Mouse (Mus musculus) bone marrow macrophage, adult 2 months (primary cell): ENCODE data around the gene Golm1. TPM values are rescaled to one million over a fixed set of nuclear protein-coding genes. Genes with fewer than 3 reads are reported as not detected.

Source experiments
- H3K27ac ChIP-seq: 2 replicates; pipeline ENCODE4 v1.5.1; 2012; ENCODE audit warnings: low read depth, low read length; ENCODE audit not compliant: insufficient read depth
- H3K4me1 ChIP-seq: 2 replicates; pipeline ENCODE4 v1.6.1; 2012; ENCODE audit warnings: low read length; ENCODE audit not compliant: control insufficient read depth, insufficient read depth
- H3K4me3 ChIP-seq: 2 replicates; pipeline ENCODE4 v1.5.1; 2012; ENCODE audit warnings: mild to moderate bottlenecking, low read length, moderate library complexity; ENCODE audit not compliant: insufficient read depth
- CTCF ChIP-seq: IDR thresholded peaks from 2 replicates; pipeline ENCODE4 v1.5.1; 2012; ENCODE audit warnings: low read depth, mild to moderate bottlenecking, low read length, moderate library complexity
- POLR2A ChIP-seq: IDR thresholded peaks from 2 replicates; pipeline ENCODE4 v1.6.1; 2012; ENCODE audit warnings: mild to moderate bottlenecking, low read depth, low read length, borderline replicate concordance
- polyA plus RNA-seq: library from polyadenylated mRNA; stranded (reverse); fragments of >200 nt; gene quantifications from 2 replicates; pipeline ENCODE4 v1.2.4, GENCODE M21; 2012; ENCODE audit not compliant: missing spikeins, insufficient read depth, insufficient read length

Golm1 gene
- polyA plus RNA-seq, 1 experiment = 7.6 TPM

- Histone ChIP-seq H3K4me1 (peaks cover 27% of the 10 kb centered on the region), H3K4me3 (no peak overlapping the region), H3K27ac (no peak overlapping the region)
- TF ChIP-seq POLR2A (no peak), CTCF (no peak)
Measured at GRCm38 (mm10) chr13:59663939-59664712, 11.5 kb downstream of the Golm1 start.

- Histone ChIP-seq H3K4me3 (no peak overlapping the region), H3K4me1 (peaks cover 9% of the 10 kb centered on the region), H3K27ac (no peak overlapping the region)
- TF ChIP-seq CTCF = no peak
- no peak for TF ChIP-seq POLR2A
Measured at GRCm38 (mm10) chr13:59661966-59662365, 13.6 kb downstream of the Golm1 start.

- Histone ChIP-seq H3K4me3 (no peak overlapping the region), H3K27ac (no peak overlapping the region), H3K4me1 (peaks cover 10% of the 10 kb centered on the region)
- TF ChIP-seq CTCF (no peak), POLR2A (no peak)
Measured at GRCm38 (mm10) chr13:59661387-59661786, 14.2 kb downstream of the Golm1 start.

DNA sequence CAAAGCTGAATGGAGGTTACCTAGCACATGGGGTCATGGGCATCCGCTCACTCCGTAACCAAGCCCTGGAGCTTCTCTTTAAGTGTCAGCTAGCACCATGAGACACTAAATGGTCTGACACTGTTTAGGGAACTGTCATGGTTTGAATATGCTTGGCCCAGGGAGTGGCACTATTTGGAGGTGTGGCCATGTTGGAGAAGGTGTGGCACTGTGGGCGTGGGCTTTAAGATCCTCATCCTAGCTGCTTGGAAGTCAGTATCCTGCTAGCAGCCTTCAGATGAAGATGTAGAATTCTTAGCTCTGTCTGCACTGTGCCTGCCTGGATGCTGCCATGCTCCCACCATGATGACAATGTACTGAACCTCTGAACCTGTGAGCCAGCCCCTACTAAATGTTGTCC, 15.2 kb downstream of the Golm1 start:
- Histone ChIP-seq H3K4me3 (no peak overlapping the region), H3K27ac (no peak overlapping the region), H3K4me1 (peaks cover 13% of the 10 kb centered on the region)
- no peak for TF ChIP-seq CTCF
- TF ChIP-seq POLR2A = no peak

DNA sequence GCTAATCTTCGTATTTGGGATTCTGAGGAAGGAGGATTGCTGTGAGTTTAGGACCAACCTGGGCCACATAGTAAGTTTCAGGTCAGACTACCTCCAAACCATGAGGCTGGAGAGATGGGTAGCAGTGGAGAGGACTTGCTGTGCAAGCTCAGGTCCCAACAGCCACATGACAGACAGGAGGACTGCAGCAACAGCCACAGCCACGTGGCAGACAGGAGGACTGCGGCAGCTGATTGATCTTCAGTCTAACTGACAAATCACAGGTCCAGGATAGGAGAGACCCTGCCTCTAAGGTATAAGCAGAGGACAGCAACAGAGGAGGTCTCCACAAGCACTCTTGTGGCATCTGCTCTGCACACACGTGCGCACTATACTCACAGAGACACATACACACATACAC, 17.8 kb downstream of the Golm1 start:
- Histone ChIP-seq H3K4me3 (no peak overlapping the region), H3K27ac (no peak overlapping the region), H3K4me1 (peaks cover 13% of the 10 kb centered on the region)
- TF ChIP-seq CTCF (no peak), POLR2A (no peak)

DNA sequence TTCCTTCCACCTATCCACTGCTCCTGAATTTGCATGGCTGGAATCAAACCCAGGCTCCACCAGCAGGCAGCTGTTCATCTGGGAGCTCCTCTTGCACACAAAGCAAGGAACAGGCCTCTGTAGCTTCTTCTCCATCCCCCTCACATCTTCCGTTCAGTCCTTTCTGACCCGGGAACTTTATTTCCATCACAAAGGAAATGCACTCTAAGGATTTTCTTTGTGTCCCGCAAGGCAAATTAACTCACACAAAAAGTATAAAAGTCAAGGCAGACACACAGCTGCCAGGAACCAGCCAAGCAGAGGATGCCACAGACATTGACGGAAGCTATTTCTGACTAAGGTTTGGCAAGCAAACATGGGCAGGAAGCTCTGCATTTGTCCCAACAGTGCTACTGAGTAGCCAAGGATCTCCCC, 18.6 kb downstream of the Golm1 start:
- Histone ChIP-seq H3K27ac (no peak overlapping the region), H3K4me1 (peaks cover 13% of the 10 kb centered on the region), H3K4me3 (no peak overlapping the region)
- no peak for TF ChIP-seq CTCF
- no peak for TF ChIP-seq POLR2A

DNA sequence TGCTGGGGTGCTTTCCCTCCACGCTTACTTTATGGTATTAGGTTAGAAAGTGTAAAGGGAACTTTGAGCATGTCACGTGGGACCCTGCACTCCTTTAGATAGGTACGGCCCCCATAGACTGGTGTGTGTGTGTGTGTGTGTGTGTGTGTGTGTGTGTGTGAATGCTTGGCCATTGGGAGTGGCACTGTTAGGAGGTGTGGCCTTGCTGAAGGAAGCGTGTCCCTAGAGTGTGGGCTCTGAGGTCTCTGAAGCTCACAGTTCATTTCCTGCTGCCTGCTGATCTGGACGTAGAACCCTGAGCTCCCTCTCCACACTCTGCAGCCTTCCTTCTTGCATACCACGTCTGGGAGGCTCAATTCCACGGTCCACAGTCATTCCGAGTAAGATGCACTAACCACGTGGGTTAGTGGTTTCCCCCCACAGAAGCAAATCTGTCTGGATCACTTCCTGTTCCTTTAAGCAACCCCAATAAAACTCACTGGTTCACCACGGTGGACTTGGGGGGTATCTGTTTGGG, 19.2 kb downstream of the Golm1 start:
- Histone ChIP-seq H3K4me1 (peaks cover 13% of the 10 kb centered on the region), H3K4me3 (no peak overlapping the region), H3K27ac (no peak overlapping the region)
- no peak for TF ChIP-seq POLR2A

DNA sequence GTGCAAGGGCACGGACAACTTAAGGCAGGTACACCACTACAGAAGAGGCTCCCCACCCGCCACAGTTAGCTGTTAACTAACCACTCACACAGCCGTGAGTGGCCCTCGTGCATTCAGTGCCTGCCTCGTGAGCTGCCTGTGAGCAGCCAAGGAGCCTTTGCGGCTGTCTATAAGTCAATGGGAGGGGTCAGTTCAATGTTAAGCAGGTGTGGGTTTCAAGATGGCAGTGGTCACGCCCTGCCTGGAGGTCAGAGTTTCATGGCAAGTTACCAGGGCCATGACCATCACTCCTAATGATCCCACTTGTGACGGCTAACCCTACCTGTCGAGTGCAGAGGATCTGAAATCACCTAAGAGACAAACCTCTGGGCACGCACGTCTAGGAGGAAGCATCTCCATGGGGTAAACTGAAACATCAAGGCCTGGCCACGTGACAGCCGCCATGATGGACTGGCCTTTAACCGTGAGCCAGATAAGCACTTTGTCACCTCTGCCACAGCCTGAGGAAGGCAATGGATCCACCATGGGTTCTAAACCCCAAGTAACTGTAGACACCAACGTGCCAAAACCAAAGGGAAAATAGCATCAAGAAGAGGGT, 19.8 kb downstream of the Golm1 start:
- Histone ChIP-seq H3K4me3 (no peak overlapping the region), H3K4me1 (peaks cover 13% of the 10 kb centered on the region)
- no peak for TF ChIP-seq CTCF
- TF ChIP-seq POLR2A = no peak

GRCm38 (mm10) chr13:59654465-59654864, 21.1 kb downstream of the Golm1 start:
- no peak for TF ChIP-seq CTCF
- no peak overlapping the region for H3K27ac ChIP-seq
- H3K4me1 ChIP-seq = peaks cover 13% of the 10 kb centered on the region
- no peak overlapping the region for H3K4me3 ChIP-seq

More for the DNA sequence above, 19.8 kb downstream of the Golm1 start:
- no peak overlapping the region for H3K27ac ChIP-seq

GRCm38 (mm10) chr13:59653136-59653535, 22.5 kb downstream of the Golm1 start:
- H3K27ac ChIP-seq = no peak overlapping the region
- H3K4me3 ChIP-seq = no peak overlapping the region
- peaks cover 13% of the 10 kb centered on the region for H3K4me1 ChIP-seq
- no peak for TF ChIP-seq CTCF
- no peak for TF ChIP-seq POLR2A

DNA sequence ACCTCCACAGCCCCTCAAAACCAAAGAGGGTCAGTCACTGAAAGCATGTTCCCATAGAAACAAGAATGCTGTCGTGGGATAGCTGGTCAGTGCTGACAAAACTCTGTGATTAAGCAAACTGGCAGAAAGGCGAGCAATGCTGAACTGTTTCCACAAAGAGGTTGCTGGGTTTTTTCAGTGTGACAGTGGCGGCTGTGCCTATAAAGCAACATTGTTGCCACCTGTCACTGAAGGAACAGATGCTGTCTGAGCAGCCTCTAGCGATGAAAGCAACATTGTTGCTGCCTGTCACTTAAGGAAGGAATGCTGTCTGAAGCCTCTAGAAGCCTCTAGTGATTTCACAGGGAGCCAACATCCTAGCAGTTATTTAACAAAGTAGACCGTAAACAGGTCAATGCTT, 23.0 kb downstream of the Golm1 start:
- peaks cover 13% of the 10 kb centered on the region for H3K4me1 ChIP-seq
- no peak for TF ChIP-seq CTCF
- TF ChIP-seq POLR2A = no peak

More for the DNA sequence above, 23.0 kb downstream of the Golm1 start:
- Histone ChIP-seq H3K27ac (no peak overlapping the region), H3K4me3 (no peak overlapping the region)
